Mouse (Mus musculus): ENCODE results near the gene Fbxw4. TPM values are rescaled to one million over a fixed set of nuclear protein-coding genes. Genes with fewer than 3 reads are reported as not detected.
A peak's percentile ranks its signal among the peaks of the same experiment; 100 is the strongest.

Gene Fbxw4
- total RNA-seq (2014; fragmentation: Nextera tagmentation) (59.8 and 104 TPM in 2 replicates), total RNA-seq (2017) (9.4 and 9.9 TPM in 2 replicates), polyA plus RNA-seq (2012) (49.8 and 52.2 TPM in 2 replicates)

DNA sequence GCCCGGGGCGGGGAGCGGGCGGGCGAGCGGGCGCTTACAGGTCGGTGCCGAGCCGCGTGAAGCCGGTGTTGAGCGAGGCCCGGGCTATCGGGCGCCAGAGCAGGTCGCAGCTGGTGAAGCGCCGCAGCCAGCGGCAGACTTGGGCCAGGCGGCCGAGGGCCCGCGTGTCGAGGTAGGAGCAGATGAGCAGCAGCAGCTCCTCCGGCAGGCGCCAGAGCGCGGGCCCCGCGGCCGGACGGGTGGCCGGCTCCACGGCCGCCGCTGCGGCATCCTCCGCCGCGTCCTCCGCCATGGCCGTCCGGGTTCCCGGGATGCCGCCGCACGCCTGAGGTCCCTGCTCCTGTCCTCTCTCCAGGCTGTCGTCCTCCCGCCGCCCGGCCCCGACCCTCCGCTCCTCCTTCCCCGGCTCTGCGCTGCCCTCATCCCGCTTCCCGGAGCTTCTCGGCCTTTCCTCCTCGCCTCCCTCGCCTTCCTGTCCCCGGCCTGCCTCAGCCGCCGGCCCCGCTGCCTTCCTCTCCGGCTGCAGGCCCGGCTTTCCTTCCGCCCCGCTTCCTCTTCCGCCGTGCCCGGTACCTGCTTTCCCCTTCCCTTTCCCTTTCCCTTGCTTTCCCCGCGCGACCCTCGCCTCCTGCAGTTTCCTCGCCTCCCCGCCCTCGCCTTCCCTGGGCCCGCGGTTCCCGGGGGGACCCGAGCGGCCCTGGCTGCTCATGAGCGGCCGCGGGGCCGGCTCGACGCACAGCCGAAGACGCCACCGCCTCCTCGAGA lies at the start of gene Fbxw4:
Gene Fbxw4 (minus strand): TSS at position 575 of the 765 bp plus-strand sequence.
- TF ChIP-seq GATA1 (IDR thresholded peaks at IDR 0.05; ENCODE audit: borderline replicate concordance, low read length) (no peak), POLR2AphosphoS5 (IDR thresholded peaks at IDR 0.05; ENCODE audit: insufficient replicate concordance, low read depth, low read length) (no peak), TAL1 (conservative IDR thresholded peaks at IDR 0.05; ENCODE audit: low read depth, low read length) (no peak), CTCF (IDR thresholded peaks at IDR 0.05; ENCODE audit: low read depth, low read length) (no peak), GATA2 (IDR thresholded peaks at IDR 0.05; ENCODE audit: borderline replicate concordance, low read depth, low read length) (no peak)
- ATAC-seq (ENCODE audit: extremely low read depth, insufficient number of reproducible peaks, low FRiP score, poor library complexity, severe bottlenecking): no peak
- Histone ChIP-seq H3K27me3 (ENCODE audit: insufficient read depth, low read length) (no peaks in the 10 kb centered on the region), H3K4me3 (ENCODE audit: low read depth, low read length) (peak within 1 kb of the TSS; percentile 96), H3K36me3 (replicated peaks) (peaks cover 13% of the 10 kb centered on the region), H3K4me1 (ENCODE audit: insufficient read depth, low read depth, low read length) (peaks cover 66% of the 10 kb centered on the region), H3K9me3 (replicated peaks) (no peaks in the 10 kb centered on the region)
- DNase-seq (ENCODE audit: low spot score): peak; percentile 66

- ATAC-seq (ENCODE audit: extremely low read depth, insufficient number of reproducible peaks, low FRiP score, poor library complexity, severe bottlenecking) (no peak), DNase-seq (ENCODE audit: low spot score) (no peak)
- peaks cover 9% of the 10 kb centered on the region; the same call in 1 of the 2 replicates for H3K4me1 ChIP-seq (ENCODE audit: insufficient read depth, low read depth, low read length)
- H3K36me3 ChIP-seq (replicated peaks): no peaks in the 10 kb centered on the region
- H3K4me3 ChIP-seq (ENCODE audit: low read depth, low read length): no peak overlapping the region
- TF ChIP-seq CTCF (IDR thresholded peaks at IDR 0.05; ENCODE audit: low read depth, low read length) (no peak), TAL1 (conservative IDR thresholded peaks at IDR 0.05; ENCODE audit: low read depth, low read length) (no peak), GATA1 (IDR thresholded peaks at IDR 0.05; ENCODE audit: borderline replicate concordance, low read length) (no peak)
- peaks cover 46% of the 10 kb centered on the region for H3K27me3 ChIP-seq (ENCODE audit: insufficient read depth, low read length)
- H3K9me3 ChIP-seq (replicated peaks): no peaks in the 10 kb centered on the region
These were observed 48.6 kb upstream of the Fbxw4 start for GRCm38 (mm10) chr19:45708704-45709103.

DNA sequence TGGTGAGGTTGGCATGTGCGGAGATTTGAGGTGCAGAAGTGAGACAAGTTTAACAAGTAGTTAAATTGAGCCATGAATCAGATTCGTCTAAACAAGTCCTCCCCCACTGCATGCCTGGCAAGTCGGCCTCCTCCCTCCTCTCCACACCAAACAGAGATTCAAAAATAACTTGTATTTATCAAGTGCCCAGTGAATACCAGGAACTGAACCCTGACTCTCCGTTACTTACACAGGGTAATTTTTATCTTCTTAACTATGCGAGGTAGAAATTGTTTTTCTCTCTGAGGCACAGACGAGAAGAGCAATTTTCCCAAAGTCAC lies 36.1 kb upstream of the Fbxw4 start:
- Histone ChIP-seq H3K27me3 (ENCODE audit: insufficient read depth, low read length) (peaks cover 29% of the 10 kb centered on the region), H3K9me3 (replicated peaks) (no peaks in the 10 kb centered on the region), H3K4me3 (ENCODE audit: low read depth, low read length) (no peak overlapping the region), H3K4me1 (ENCODE audit: insufficient read depth, low read depth, low read length) (peaks cover 10% of the 10 kb centered on the region), H3K36me3 (replicated peaks) (no peaks in the 10 kb centered on the region)
- TF ChIP-seq CTCF (IDR thresholded peaks at IDR 0.05; ENCODE audit: low read depth, low read length) (no peak), TAL1 (conservative IDR thresholded peaks at IDR 0.05; ENCODE audit: low read depth, low read length) (no peak), GATA2 (IDR thresholded peaks at IDR 0.05; ENCODE audit: borderline replicate concordance, low read depth, low read length) (no peak)
- no peak for ATAC-seq (ENCODE audit: extremely low read depth, insufficient number of reproducible peaks, low FRiP score, poor library complexity, severe bottlenecking)
- no peak for DNase-seq (ENCODE audit: low spot score)

GRCm38 (mm10) chr19:45695496-45696280 lies 35.6 kb upstream of the Fbxw4 start:
- no peak for ATAC-seq (ENCODE audit: extremely low read depth, insufficient number of reproducible peaks, low FRiP score, poor library complexity, severe bottlenecking)
- Histone ChIP-seq H3K4me1 (ENCODE audit: insufficient read depth, low read depth, low read length) (peaks cover 10% of the 10 kb centered on the region), H3K9me3 (replicated peaks) (no peaks in the 10 kb centered on the region), H3K36me3 (replicated peaks) (no peaks in the 10 kb centered on the region), H3K4me3 (ENCODE audit: low read depth, low read length) (peak overlapping the region; percentile 23; the same call in 1 of the 2 replicates), H3K27me3 (ENCODE audit: insufficient read depth, low read length) (peaks cover 32% of the 10 kb centered on the region)
- no peak for TF ChIP-seq POLR2AphosphoS5 (IDR thresholded peaks at IDR 0.05; ENCODE audit: insufficient replicate concordance, low read depth, low read length)
- no peak for TF ChIP-seq GATA2 (IDR thresholded peaks at IDR 0.05; ENCODE audit: borderline replicate concordance, low read depth, low read length)
- no peak for TF ChIP-seq GATA1 (IDR thresholded peaks at IDR 0.05; ENCODE audit: borderline replicate concordance, low read length)
- TF ChIP-seq CTCF (IDR thresholded peaks at IDR 0.05; ENCODE audit: low read depth, low read length): no peak
- TF ChIP-seq TAL1 (conservative IDR thresholded peaks at IDR 0.05; ENCODE audit: low read depth, low read length): no peak
- no peak for DNase-seq (ENCODE audit: low spot score)

DNA sequence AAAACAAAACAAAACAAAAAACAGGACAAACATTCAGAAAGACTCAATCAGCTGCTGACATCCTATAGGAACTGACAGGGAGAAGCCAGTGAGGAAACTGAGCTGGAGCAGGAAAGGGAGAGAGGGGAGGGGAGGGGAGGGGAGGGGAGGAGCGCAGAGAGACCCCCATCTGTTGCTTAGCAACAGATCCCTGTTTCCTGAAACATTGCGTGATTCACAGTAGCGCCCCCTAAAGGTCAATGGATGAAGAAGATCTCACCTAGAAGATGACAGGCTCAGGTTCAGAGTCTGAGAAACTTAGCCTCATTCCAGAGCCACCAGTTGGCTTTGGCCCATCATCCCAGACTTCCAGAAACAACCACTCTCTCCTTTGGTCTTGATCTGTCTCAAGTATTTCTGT lies 33.9 kb upstream of the Fbxw4 start:
- TF ChIP-seq TAL1 (conservative IDR thresholded peaks at IDR 0.05; ENCODE audit: low read depth, low read length) (no peak), CTCF (IDR thresholded peaks at IDR 0.05; ENCODE audit: low read depth, low read length) (no peak), GATA1 (IDR thresholded peaks at IDR 0.05; ENCODE audit: borderline replicate concordance, low read length) (no peak), POLR2AphosphoS5 (IDR thresholded peaks at IDR 0.05; ENCODE audit: insufficient replicate concordance, low read depth, low read length) (no peak), GATA2 (IDR thresholded peaks at IDR 0.05; ENCODE audit: borderline replicate concordance, low read depth, low read length) (no peak)
- ATAC-seq (ENCODE audit: extremely low read depth, insufficient number of reproducible peaks, low FRiP score, poor library complexity, severe bottlenecking) (no peak), DNase-seq (ENCODE audit: low spot score) (no peak)
- Histone ChIP-seq H3K27me3 (ENCODE audit: insufficient read depth, low read length) (peaks cover 40% of the 10 kb centered on the region), H3K4me3 (ENCODE audit: low read depth, low read length) (no peak overlapping the region), H3K4me1 (ENCODE audit: insufficient read depth, low read depth, low read length) (peaks cover 10% of the 10 kb centered on the region), H3K36me3 (replicated peaks) (no peaks in the 10 kb centered on the region), H3K9me3 (replicated peaks) (no peaks in the 10 kb centered on the region)

DNA sequence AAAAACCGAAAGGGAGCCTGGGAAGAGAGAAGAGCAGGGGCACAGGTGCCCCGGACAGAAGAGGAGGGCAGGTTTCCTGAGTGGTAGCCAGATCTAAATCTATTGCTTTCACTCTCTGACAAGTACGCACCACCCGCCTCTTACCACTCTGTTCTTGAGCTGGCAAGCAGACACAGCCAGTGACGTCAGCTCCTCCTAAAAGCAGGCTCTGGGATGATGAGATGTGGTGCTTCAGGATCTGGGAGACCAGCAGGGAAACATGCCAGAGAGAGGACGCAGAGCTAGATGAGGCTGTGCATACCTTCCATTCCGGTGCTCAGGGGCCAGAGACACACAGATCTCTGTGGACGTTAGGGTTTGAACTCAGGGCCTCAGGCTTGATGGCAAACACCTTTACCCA lies 32.1 kb upstream of the Fbxw4 start:
- no peaks in the 10 kb centered on the region for H3K9me3 ChIP-seq (replicated peaks)
- ATAC-seq (ENCODE audit: extremely low read depth, insufficient number of reproducible peaks, low FRiP score, poor library complexity, severe bottlenecking) (no peak), DNase-seq (ENCODE audit: low spot score) (no peak)
- no peaks in the 10 kb centered on the region for H3K36me3 ChIP-seq (replicated peaks)
- H3K27me3 ChIP-seq (ENCODE audit: insufficient read depth, low read length): peaks cover 41% of the 10 kb centered on the region
- H3K4me3 ChIP-seq (ENCODE audit: low read depth, low read length): no peak overlapping the region
- peaks cover 10% of the 10 kb centered on the region for H3K4me1 ChIP-seq (ENCODE audit: insufficient read depth, low read depth, low read length)
- no peak for TF ChIP-seq GATA2 (IDR thresholded peaks at IDR 0.05; ENCODE audit: borderline replicate concordance, low read depth, low read length)
- no peak for TF ChIP-seq TAL1 (conservative IDR thresholded peaks at IDR 0.05; ENCODE audit: low read depth, low read length)
- no peak for TF ChIP-seq GATA1 (IDR thresholded peaks at IDR 0.05; ENCODE audit: borderline replicate concordance, low read length)
- no peak for TF ChIP-seq CTCF (IDR thresholded peaks at IDR 0.05; ENCODE audit: low read depth, low read length)
- TF ChIP-seq POLR2AphosphoS5 (IDR thresholded peaks at IDR 0.05; ENCODE audit: insufficient replicate concordance, low read depth, low read length): no peak
